Mouse (Mus musculus) thymus, adult 2 months (tissue): ENCODE measurements around the gene Dock3. TPM values are rescaled to one million over a fixed set of nuclear protein-coding genes. Genes with fewer than 3 reads are reported as not detected.

Experiments
- DNase-seq: peaks from one replicate; pipeline ENCODE4 v3.0.0; 2021
- H3K27ac ChIP-seq: fragments of 200-500 bp; 2 replicates; pipeline ENCODE4 v1.5.1; 2012; ENCODE audit warnings: low read length, control low read depth; ENCODE audit not compliant: control insufficient read depth, insufficient read depth
- H3K27me3 ChIP-seq: fragments of 200-500 bp; 2 replicates; pipeline ENCODE4 v1.6.1; 2012; ENCODE audit warnings: mild to moderate bottlenecking, low read length, moderate library complexity, mixed read lengths; ENCODE audit not compliant: control insufficient read depth, insufficient read depth
- H3K36me3 ChIP-seq: fragments of 200-500 bp; 2 replicates; pipeline ENCODE4 v1.6.1; 2012; ENCODE audit warnings: mild to moderate bottlenecking, low read length, moderate library complexity; ENCODE audit not compliant: control insufficient read depth, insufficient read depth
- H3K4me1 ChIP-seq: fragments of 200-500 bp; replicated peaks from 2 replicates; pipeline ENCODE4 v1.6.1; 2012; ENCODE audit warnings: low read length; ENCODE audit not compliant: control insufficient read depth, insufficient read depth
- H3K4me3 ChIP-seq: fragments of 200-500 bp; 2 replicates; pipeline ENCODE4 v1.5.1; 2012; ENCODE audit warnings: mild to moderate bottlenecking, low read length, control low read depth, moderate library complexity; ENCODE audit not compliant: control insufficient read depth, insufficient read depth
- CTCF ChIP-seq: fragments of 200-500 bp; IDR thresholded peaks from 2 replicates; pipeline ENCODE4 v1.5.1; 2012; ENCODE audit warnings: mild to moderate bottlenecking, control low read depth, low read length, moderate library complexity, borderline replicate concordance; ENCODE audit not compliant: control insufficient read depth, poor library complexity, insufficient read depth; ENCODE audit errors: extremely low read depth
- POLR2A ChIP-seq: fragments of 200-500 bp; IDR thresholded peaks from 2 replicates; pipeline ENCODE4 v1.6.1; 2012; ENCODE audit warnings: mild to moderate bottlenecking, low read length, control low read depth, moderate library complexity; ENCODE audit not compliant: control insufficient read depth, poor library complexity, insufficient read depth; ENCODE audit errors: extremely low read depth
- WGBS: fragments of 180-500 bp; shearing (Covaris S2); methylation state at CpG from one replicate; pipeline ENCODE4 v1.1.7; 2018; 5-methylcytosine and 5-hydroxymethylcytosine counted together
- polyA plus RNA-seq: library from polyadenylated mRNA; depleted of rRNA; stranded (reverse); fragments of >200 nt; gene quantifications from 2 replicates; pipeline ENCODE4 v1.2.3, GENCODE M21; 2012; rRNA removed

Dock3 gene
- polyA plus RNA-seq, 1 experiment, result 3.2 TPM

- no peak overlapping the region for H3K27ac ChIP-seq
- no peak for DNase-seq
- H3K36me3 ChIP-seq, result peaks cover 68% of the 10 kb centered on the region
- no peaks in the 10 kb centered on the region for H3K4me1 ChIP-seq
- WGBS, result 86% methylated on average over 3 of the region's 3 CpGs
- TF ChIP-seq CTCF (no peak), POLR2A (no peak)
- no peaks in the 10 kb centered on the region for H3K27me3 ChIP-seq
- H3K4me3 ChIP-seq, result no peak overlapping the region
These were observed 375.0 kb downstream of the Dock3 start for GRCm38 (mm10) chr9:106856664-106857063.

Other genes with a start within 250 kb of the Dock3 start
- 30.5 and 43.6 TPM in 2 replicates for gene Mapkapk3, start 58.0 kb upstream of the Dock3 start, polyA plus RNA-seq
- 34.5 and 39.6 TPM in 2 replicates for gene Cish, start 64.1 kb upstream of the Dock3 start, polyA plus RNA-seq
- gene Hemk1, start 106.4 kb upstream of the Dock3 start, polyA plus RNA-seq, result 23.6 and 25.5 TPM in 2 replicates
- gene 6430571L13Rik, start 108.7 kb upstream of the Dock3 start, polyA plus RNA-seq, result 0.91 and 1.2 TPM in 2 replicates
- 7.7 and 8.9 TPM in 2 replicates for gene Cacna2d2, start 167.7 kb upstream of the Dock3 start, polyA plus RNA-seq